Mouse (Mus musculus): ENCODE measurements around the gene Gm42906.

- TF ChIP-seq POLR2A (IDR thresholded peaks at IDR 0.05; ENCODE audit: borderline replicate concordance, extremely low read depth, insufficient read depth, insufficient read length, poor library complexity, severe bottlenecking) (no peak), CTCF (IDR thresholded peaks at IDR 0.05; ENCODE audit: borderline replicate concordance, extremely low read depth, insufficient read depth, insufficient read length) (peak; percentile 63)
These were observed 135.7 kb downstream of the Gm42906 start for GRCm38 (mm10) chr5:151292310-151292709.

Data from brain, embryonic 14.5 days (tissue).